17 mouse cellular contexts compared by ENCODE assay signal in the genomic region with DNA sequence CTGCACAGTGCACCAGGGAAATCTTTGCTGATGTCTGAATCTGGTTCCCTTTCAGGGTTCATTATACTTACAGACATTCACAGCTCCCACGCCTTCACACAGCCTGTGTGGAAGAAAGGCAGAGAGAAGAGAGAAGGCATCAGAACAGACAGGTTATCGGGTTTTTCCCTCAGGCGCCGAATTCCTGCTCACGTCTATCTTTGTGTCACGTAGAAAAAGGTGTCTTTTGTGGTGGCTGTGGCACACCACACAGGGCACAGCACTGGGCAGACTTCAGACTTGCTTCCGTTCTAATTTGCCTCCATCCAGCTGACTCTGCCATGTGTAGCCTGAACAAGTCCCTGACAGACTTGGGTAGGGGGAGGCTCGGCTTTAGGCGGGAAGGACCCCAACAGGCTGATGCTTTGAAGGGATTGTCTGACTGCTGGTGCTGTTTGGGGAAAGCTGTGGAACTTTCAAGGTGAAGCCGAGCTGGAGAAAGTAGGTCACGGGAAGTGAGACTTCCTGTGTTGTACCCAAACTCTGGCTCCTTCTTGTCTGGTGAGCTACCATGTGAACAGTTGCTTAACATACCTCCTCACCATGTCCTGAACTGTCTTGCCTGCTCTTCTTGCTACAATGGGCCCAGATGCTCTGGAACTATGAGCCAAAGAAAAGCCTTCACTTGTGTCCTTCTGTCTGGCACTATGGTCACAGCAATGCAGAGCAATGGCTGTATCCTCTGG. TPM values are rescaled to one million over a fixed set of nuclear protein-coding genes. Genes with fewer than 3 reads are reported as not detected.
DNase-seq lines count a peak whose midpoint lies in the region; ATAC-seq lines count a peak whose summit lies in the region.
"Had no signal": no experiment of that assay in that cellular context is flagged by ENCODE, and none has a peak within 500 bp of the region (broad histone marks: within the 10 kb centered on the region; RNA-seq: fewer than 3 reads in every experiment).

No protein-coding gene starts in this region.

- H3K4me3 ChIP-seq in forebrain, embryonic 12.5 days (replicated peaks): no peak overlapping the region
- H3K4me3 ChIP-seq: megakaryocyte, embryonic 14.5 days had no signal

- ATAC-seq in forebrain, embryonic 12.5 days (ENCODE audit: low FRiP score): no peak
- ATAC-seq: forebrain, embryonic 16.5 days had no signal

- peak; percentile 43 for DNase-seq in 416B (ENCODE audit: low read depth)
- peak; percentile 53 for DNase-seq in CD4-positive, CD25-positive, alpha-beta regulatory T cell, adult 2 months (ENCODE audit: low read depth, low spot score)
- peak; percentile 47 for DNase-seq in induced T-regulatory cell, adult 2 months (ENCODE audit: low read depth)
- peak; percentile 15 for DNase-seq in right cerebral cortex, postnatal 25 days
- DNase-seq in lung, postnatal 14 days: no peak
- no peak for DNase-seq in adrenal gland, adult 2 months
- no peak for DNase-seq in heart, adult 11 months
- DNase-seq: cerebellum, adult 18-20 months; heart, postnatal 36 days; lung, adult 2 months had no signal

- no peaks in the 10 kb centered on the region for H3K36me3 ChIP-seq in forebrain, embryonic 12.5 days (replicated peaks)

- H3K4me1 ChIP-seq in forebrain, embryonic 12.5 days: no peaks in the 10 kb centered on the region

- no peak overlapping the region for H3K9ac ChIP-seq in forebrain, embryonic 12.5 days

- H3K4me2 ChIP-seq in forebrain, embryonic 12.5 days: no peak overlapping the region

- WGBS in forebrain, embryonic 12.5 days: 83% methylated on average over 11 of the region's 11 CpGs

- no peaks in the 10 kb centered on the region for H3K9me3 ChIP-seq in forebrain, embryonic 12.5 days
- H3K9me3 ChIP-seq: megakaryocyte, embryonic 14.5 days had no signal

- H3K27ac ChIP-seq in forebrain, embryonic 12.5 days: no peak overlapping the region

- H3K27me3 ChIP-seq in forebrain, embryonic 12.5 days: no peaks in the 10 kb centered on the region

RNA-seq across cellular contexts. Expression of gene Krt83, which starts 5.2 kb away (rescaled TPM):
- polyA plus RNA-seq in forebrain, embryonic 12.5 days (2016; fragmentation: Nextera tagmentation; extraction: Ambion mirVana): not detected in 2 replicates
- not detected for total RNA-seq in adrenal gland, adult 2 months (2021)
- polyA plus RNA-seq in adrenal gland, adult 2 months (2012; rRNA removed): 0.12 TPM in 1 of 2 replicates, not detected in the other
- total RNA-seq: heart, adult 8-10 months; heart, postnatal 36 days had no signal
- polyA plus RNA-seq: forebrain, embryonic 16.5 days; intestine, embryonic 14.5 days; stomach, embryonic 14.5 days had no signal

RNA-seq across cellular contexts. Expression of gene Krt86, which starts 12.8 kb away (rescaled TPM):
- polyA plus RNA-seq in forebrain, embryonic 12.5 days (2016; fragmentation: Nextera tagmentation; extraction: Ambion mirVana): not detected in 2 replicates
- total RNA-seq in adrenal gland, adult 2 months (2021): not detected
- not detected in 2 replicates for polyA plus RNA-seq in adrenal gland, adult 2 months (2012; rRNA removed)
- total RNA-seq: heart, adult 8-10 months; heart, postnatal 36 days had no signal
- polyA plus RNA-seq: forebrain, embryonic 16.5 days; stomach, embryonic 14.5 days had no signal

RNA-seq across cellular contexts. Expression of gene Krt81, which starts 22.5 kb away (rescaled TPM):
- polyA plus RNA-seq in forebrain, embryonic 12.5 days (2016; fragmentation: Nextera tagmentation; extraction: Ambion mirVana): not detected in 2 replicates
- total RNA-seq in adrenal gland, adult 2 months (2021): not detected
- not detected in 2 replicates for polyA plus RNA-seq in adrenal gland, adult 2 months (2012; rRNA removed)
- total RNA-seq: heart, adult 8-10 months; heart, postnatal 36 days had no signal
- polyA plus RNA-seq: forebrain, embryonic 16.5 days; intestine, embryonic 14.5 days; limb, embryonic 14.5 days; lung, adult 2 months; stomach, embryonic 14.5 days had no signal

RNA-seq across cellular contexts. Expression of gene Gm49425, which starts 31.0 kb away (rescaled TPM):
- polyA plus RNA-seq in forebrain, embryonic 12.5 days (2016; fragmentation: Nextera tagmentation; extraction: Ambion mirVana): not detected in 2 replicates
- not detected for total RNA-seq in adrenal gland, adult 2 months (2021)
- polyA plus RNA-seq in adrenal gland, adult 2 months (2012; rRNA removed): not detected in 2 replicates
- total RNA-seq: heart, adult 8-10 months; heart, postnatal 36 days had no signal
- polyA plus RNA-seq: forebrain, embryonic 16.5 days; intestine, embryonic 14.5 days; lung, adult 2 months; stomach, embryonic 14.5 days had no signal

RNA-seq across cellular contexts. Expression of gene Krt88, which starts 38.5 kb away (rescaled TPM):
- polyA plus RNA-seq in forebrain, embryonic 12.5 days (2016; fragmentation: Nextera tagmentation; extraction: Ambion mirVana): not detected in 2 replicates
- total RNA-seq in adrenal gland, adult 2 months (2021): not detected
- not detected in 2 replicates for polyA plus RNA-seq in adrenal gland, adult 2 months (2012; rRNA removed)
- total RNA-seq: heart, adult 8-10 months; heart, postnatal 36 days had no signal
- polyA plus RNA-seq: forebrain, embryonic 16.5 days; intestine, embryonic 14.5 days; limb, embryonic 14.5 days; lung, adult 2 months; stomach, embryonic 14.5 days had no signal

Comparison
In these comparisons a context has a peak if more than half of its experiments do, and no peak if none do; other contexts are left out.
1. DNase-seq: peak in 416B (single experiment), CD4-positive, CD25-positive, alpha-beta regulatory T cell, adult 2 months (single experiment), induced T-regulatory cell, adult 2 months (single experiment) and right cerebral cortex, postnatal 25 days (single experiment); none in lung, postnatal 14 days (single experiment), adrenal gland, adult 2 months (single experiment) and heart, adult 11 months (single experiment).